Mouse (Mus musculus) A20 (cell line): ENCODE measurements around the gene Myg1.
A peak's percentile ranks its signal among the peaks of the same experiment; 100 is the strongest.

Source experiments
- DNase-seq: peaks from one replicate; pipeline ENCODE4 v3.0.0-alpha.2; 2011; ENCODE audit warnings: low read depth, low spot score

Gene Myg1

GRCm38 (mm10) chr15:102344490-102344889 is 13.0 kb downstream of the Myg1 start:
- DNase-seq = no peak

GRCm38 (mm10) chr15:102346444-102346843 is 14.9 kb downstream of the Myg1 start:
- DNase-seq = no peak

GRCm38 (mm10) chr15:102350138-102350941 is 18.8 kb downstream of the Myg1 start, which contains the start of gene Aaas:
TSS of gene Aaas (minus strand) at chr15:102350771.
- peak; percentile 96 for DNase-seq

- DNase-seq = no peak
These were observed 19.4 kb downstream of the Myg1 start for GRCm38 (mm10) chr15:102350942-102351291.

GRCm38 (mm10) chr15:102352177-102352576 is 20.7 kb downstream of the Myg1 start:
- peak; percentile 54 for DNase-seq

- peak; percentile 35 for DNase-seq
These were observed 22.5 kb downstream of the Myg1 start for GRCm38 (mm10) chr15:102353986-102354385.

GRCm38 (mm10) chr15:102355134-102355870 is 23.8 kb downstream of the Myg1 start:
- no peak for DNase-seq

GRCm38 (mm10) chr15:102355871-102356441 is 24.4 kb downstream of the Myg1 start:
- no peak for DNase-seq

GRCm38 (mm10) chr15:102356501-102357325 is 25.2 kb downstream of the Myg1 start:
- DNase-seq = no peak

GRCm38 (mm10) chr15:102358126-102358525 is 26.6 kb downstream of the Myg1 start:
- no peak for DNase-seq

- no peak for DNase-seq
These were observed 27.3 kb downstream of the Myg1 start for GRCm38 (mm10) chr15:102358834-102359233.

- no peak for DNase-seq
These were observed 31.1 kb downstream of the Myg1 start for GRCm38 (mm10) chr15:102362648-102363047.

GRCm38 (mm10) chr15:102364678-102365077 is 33.2 kb downstream of the Myg1 start:
- no peak for DNase-seq

- no peak for DNase-seq
These were observed 34.7 kb downstream of the Myg1 start for GRCm38 (mm10) chr15:102366238-102366637.

GRCm38 (mm10) chr15:102366733-102367344 is 35.3 kb downstream of the Myg1 start, which contains the start of gene Sp7:
TSS of gene Sp7 (minus strand) at chr15:102367182.
- no peak for DNase-seq

- no peak for DNase-seq
These were observed 38.5 kb downstream of the Myg1 start for GRCm38 (mm10) chr15:102369972-102370371.

GRCm38 (mm10) chr15:102370727-102371126 is 39.2 kb downstream of the Myg1 start:
- DNase-seq = no peak

GRCm38 (mm10) chr15:102376453-102377162 is 45.1 kb downstream of the Myg1 start:
- peak; percentile 81 for DNase-seq

GRCm38 (mm10) chr15:102377163-102377543 is 45.6 kb downstream of the Myg1 start:
- DNase-seq = peak; percentile 86

GRCm38 (mm10) chr15:102377810-102378262 is 46.3 kb downstream of the Myg1 start:
- no peak for DNase-seq
